Mouse (Mus musculus): ENCODE measurements around the gene Oscp1. TPM values are rescaled to one million over a fixed set of nuclear protein-coding genes. Genes with fewer than 3 reads are reported as not detected.

Oscp1 gene
- total RNA-seq, 4 experiments from 2014 or later, result 56.3 to 72.2 (median 62.4) TPM

Other genes with a start within 250 kb of the Oscp1 start
- 10 to 100 TPM in 2 of 4 experiments, 1 to 10 TPM in 2; 4.4 to 24.6 (median 11.5) TPM for gene Csf3r, start 34.0 kb upstream of the Oscp1 start, total RNA-seq (2022)
- gene Mrps15, start 11.6 kb upstream of the Oscp1 start, total RNA-seq (2022), result 10 to 100 TPM; 47.9 to 55.3 (median 51.5) TPM
- gene Lsm10, start 38.1 kb downstream of the Oscp1 start, total RNA-seq (2022), result 10 to 100 TPM; 14.5 to 18.7 (median 15.5) TPM
- gene Stk40, start 45.4 kb downstream of the Oscp1 start, total RNA-seq (2022), result 10 to 100 TPM; 28.8 to 37.6 (median 33.8) TPM
- 1 to 10 TPM; 2.4 to 5.6 (median 3.1) TPM for gene Eva1b, start 89.2 kb downstream of the Oscp1 start, total RNA-seq (2022)
- gene Sh3d21, start 104.9 kb downstream of the Oscp1 start, total RNA-seq (2022), result 1 to 10 TPM in 1 of 4 experiments, under 1 TPM in 3; 0.63 to 1.4 (median 0.85) TPM
- 100 to 1,000 TPM; 127 to 151 (median 148) TPM for gene Thrap3, start 144.2 kb downstream of the Oscp1 start, total RNA-seq (2022)
- 100 to 1,000 TPM; 224 to 273 (median 253) TPM for gene Map7d1, start 197.8 kb downstream of the Oscp1 start, total RNA-seq (2022)
- 10 to 100 TPM; 86.2 to 93.4 (median 89.3) TPM for gene Trappc3, start 203.8 kb downstream of the Oscp1 start, total RNA-seq (2022)
- 1 to 10 TPM; 1.9 to 4.0 (median 2.5) TPM for gene Col8a2, start 228.2 kb downstream of the Oscp1 start, total RNA-seq (2022)

Measured in left cerebral cortex, adult 8-10 months (tissue).